Mouse (Mus musculus): ENCODE results near the gene D17Wsu92e. TPM values are rescaled to one million over a fixed set of nuclear protein-coding genes. Genes with fewer than 3 reads are reported as not detected.

D17Wsu92e gene
- total RNA-seq, 2 experiments from 2014 or later, result 221 to 223 TPM

DNA sequence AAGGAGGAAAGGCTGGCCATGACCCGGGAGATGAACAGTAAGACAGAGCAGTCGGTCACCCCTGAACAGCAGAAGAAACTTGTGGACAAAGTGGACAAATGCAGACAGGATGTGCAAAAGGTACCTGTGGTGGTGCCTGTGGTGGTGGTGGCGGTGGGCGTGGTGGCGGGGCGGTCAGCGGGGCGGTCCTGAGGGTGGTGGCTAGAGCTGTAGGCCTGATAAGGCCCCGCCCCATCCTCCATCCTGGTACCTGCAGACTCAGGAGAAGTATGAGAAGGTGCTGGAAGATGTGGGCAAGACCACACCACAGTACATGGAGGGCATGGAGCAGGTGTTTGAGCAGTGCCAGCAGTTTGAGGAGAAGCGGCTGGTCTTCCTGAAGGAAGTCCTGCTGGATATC lies 114.8 kb downstream of the D17Wsu92e start:
- DNase-seq (ENCODE audit: low spot score in 2 of 2), result no peak

- DNase-seq (ENCODE audit: low spot score in 2 of 2), result no peak
Measured at GRCm38 (mm10) chr17:27703961-27704621, 116.4 kb downstream of the D17Wsu92e start.

DNA sequence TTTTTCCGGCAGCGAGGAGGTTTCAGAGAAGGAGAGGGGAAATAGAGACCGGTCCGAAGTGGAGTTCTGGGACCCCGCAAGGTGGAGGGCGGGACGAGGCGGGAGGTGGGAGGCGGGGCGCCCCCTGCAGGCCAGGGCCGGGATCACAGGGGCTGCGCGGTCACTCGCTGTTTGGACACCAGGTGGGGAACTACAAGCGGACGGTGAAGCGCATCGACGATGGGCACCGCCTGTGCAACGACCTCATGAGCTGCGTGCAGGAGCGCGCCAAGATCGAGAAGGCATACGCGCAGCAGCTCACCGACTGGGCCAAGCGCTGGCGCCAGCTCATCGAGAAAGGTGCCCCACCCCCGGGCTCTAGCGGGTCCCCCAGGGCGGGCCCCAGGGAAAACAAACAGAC lies 117.9 kb downstream of the D17Wsu92e start:
- no peak for DNase-seq (ENCODE audit: low spot score in 2 of 2)

DNA sequence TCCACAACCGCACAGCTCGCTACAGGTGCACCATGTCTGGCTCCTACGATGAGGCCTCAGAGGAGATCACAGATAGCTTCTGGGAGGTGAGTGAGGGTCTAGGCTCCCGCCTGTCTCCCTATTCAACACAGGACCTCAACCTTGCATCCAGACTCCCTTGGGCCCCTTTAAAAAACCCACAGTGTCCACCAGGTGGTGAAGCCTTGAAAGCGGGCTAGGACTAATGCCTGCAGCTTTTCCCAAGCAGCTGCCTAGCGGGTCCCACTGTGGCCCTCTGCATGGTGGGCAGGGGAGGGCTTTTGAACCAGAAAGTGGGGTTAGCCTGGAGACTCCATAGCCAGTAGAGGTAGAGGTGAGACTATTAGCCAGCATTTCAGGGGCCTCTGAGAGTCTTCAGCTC lies 118.6 kb downstream of the D17Wsu92e start:
- no peak for DNase-seq (ENCODE audit: low spot score in 2 of 2)

Other genes starting within 250 kb of the D17Wsu92e start
- 100 to 1,000 TPM; 562 to 569 TPM for gene Nudt3, start 197.2 kb downstream of the D17Wsu92e start, total RNA-seq (2021)
- not detected for gene RPS10-NUDT3, start 185.4 kb downstream of the D17Wsu92e start, total RNA-seq (2021)
- gene Rps10, start 184.0 kb downstream of the D17Wsu92e start, total RNA-seq (2021), result 100 to 1,000 TPM; 498 to 500 TPM
- gene Pacsin1, start 165.1 kb downstream of the D17Wsu92e start, total RNA-seq (2021), result 100 to 1,000 TPM; 429 to 433 TPM
- gene Spdef, start 91.7 kb downstream of the D17Wsu92e start, total RNA-seq (2021), result under 1 TPM; 0.23 to 0.49 TPM
- 10 to 100 TPM; 43.5 to 44.7 TPM for gene Snrpc, start 17.5 kb upstream of the D17Wsu92e start, total RNA-seq (2021)
- gene Uhrf1bp1, start 35.8 kb upstream of the D17Wsu92e start, total RNA-seq (2021), result 10 to 100 TPM; 21.3 to 23.3 TPM
- gene Anks1, start 88.7 kb upstream of the D17Wsu92e start, total RNA-seq (2021), result 10 to 100 TPM; 39.5 to 44.5 TPM
- 10 to 100 TPM; 47.6 to 49.3 TPM for gene Taf11, start 89.2 kb upstream of the D17Wsu92e start, total RNA-seq (2021)